Mouse (Mus musculus) midbrain, embryonic 16.5 days (tissue): ENCODE results near the gene Spata2. TPM values are rescaled to one million over a fixed set of nuclear protein-coding genes. Genes with fewer than 3 reads are reported as not detected.

Source experiments
- ATAC-seq: fragments of 200-750 bp; cut with Nextera tagmentation; 2 replicates; pipeline ENCODE4 v1.8.0; 2017; ENCODE audit warnings: moderate TSS enrichment
- H3K27ac ChIP-seq: fragments of 300-500 bp; sonication (generic); 2 replicates; pipeline ENCODE4 v1.5.1; 2014; ENCODE audit warnings: mild to moderate bottlenecking, low read length, mixed read lengths
- H3K27me3 ChIP-seq: fragments of 300-500 bp; sonication (generic); 2 replicates; pipeline ENCODE4 v1.6.1; 2014; ENCODE audit warnings: low read depth, low read length, mixed read lengths; ENCODE audit not compliant: control insufficient read depth, insufficient read depth
- H3K36me3 ChIP-seq: fragments of 300-500 bp; sonication (generic); 2 replicates; pipeline ENCODE4 v1.6.1; 2014; ENCODE audit warnings: mild to moderate bottlenecking, low read length, moderate library complexity, mixed read lengths; ENCODE audit not compliant: control insufficient read depth, insufficient read depth
- H3K4me1 ChIP-seq: fragments of 300-500 bp; sonication (generic); 2 replicates; pipeline ENCODE4 v1.6.1; 2014; ENCODE audit warnings: mild to moderate bottlenecking, low read length, mixed read lengths; ENCODE audit not compliant: control insufficient read depth, insufficient read depth
- H3K4me2 ChIP-seq: fragments of 300-500 bp; sonication (generic); 2 replicates; pipeline ENCODE4 v1.6.1; 2014; ENCODE audit warnings: mild to moderate bottlenecking, low read length, mixed read lengths
- H3K4me3 ChIP-seq: fragments of 300-500 bp; sonication (generic); 2 replicates; pipeline ENCODE4 v1.5.1; 2014; ENCODE audit warnings: low read depth, mild to moderate bottlenecking, low read length, moderate library complexity, mixed read lengths
- H3K9ac ChIP-seq: fragments of 300-500 bp; sonication (generic); 2 replicates; pipeline ENCODE4 v1.6.1; 2014; ENCODE audit warnings: low read depth, low read length, mixed read lengths
- H3K9me3 ChIP-seq: fragments of 300-500 bp; sonication (generic); replicated peaks from 2 replicates; pipeline ENCODE4 v1.6.1; 2014; ENCODE audit warnings: mild to moderate bottlenecking, low read length, mixed read lengths; ENCODE audit not compliant: control insufficient read depth, poor library complexity, severe bottlenecking
- WGBS: fragments of 180-500 bp; shearing (Covaris S2); extraction: QIAGEN DNeasy Blood & Tissue Kit; methylation state at CpG from one replicate; pipeline ENCODE4 v1.1.7; 2014; 5-methylcytosine and 5-hydroxymethylcytosine counted together
- polyA plus RNA-seq: library from polyadenylated mRNA; unstranded; fragments of >200 nt; fragmentation: Nextera tagmentation; extraction: Ambion mirVana; gene quantifications from 2 replicates; pipeline ENCODE4 v1.2.1, GENCODE M21; 2015

Spata2 gene
- polyA plus RNA-seq, 1 experiment from 2014 or later = 34.4 TPM

DNA sequence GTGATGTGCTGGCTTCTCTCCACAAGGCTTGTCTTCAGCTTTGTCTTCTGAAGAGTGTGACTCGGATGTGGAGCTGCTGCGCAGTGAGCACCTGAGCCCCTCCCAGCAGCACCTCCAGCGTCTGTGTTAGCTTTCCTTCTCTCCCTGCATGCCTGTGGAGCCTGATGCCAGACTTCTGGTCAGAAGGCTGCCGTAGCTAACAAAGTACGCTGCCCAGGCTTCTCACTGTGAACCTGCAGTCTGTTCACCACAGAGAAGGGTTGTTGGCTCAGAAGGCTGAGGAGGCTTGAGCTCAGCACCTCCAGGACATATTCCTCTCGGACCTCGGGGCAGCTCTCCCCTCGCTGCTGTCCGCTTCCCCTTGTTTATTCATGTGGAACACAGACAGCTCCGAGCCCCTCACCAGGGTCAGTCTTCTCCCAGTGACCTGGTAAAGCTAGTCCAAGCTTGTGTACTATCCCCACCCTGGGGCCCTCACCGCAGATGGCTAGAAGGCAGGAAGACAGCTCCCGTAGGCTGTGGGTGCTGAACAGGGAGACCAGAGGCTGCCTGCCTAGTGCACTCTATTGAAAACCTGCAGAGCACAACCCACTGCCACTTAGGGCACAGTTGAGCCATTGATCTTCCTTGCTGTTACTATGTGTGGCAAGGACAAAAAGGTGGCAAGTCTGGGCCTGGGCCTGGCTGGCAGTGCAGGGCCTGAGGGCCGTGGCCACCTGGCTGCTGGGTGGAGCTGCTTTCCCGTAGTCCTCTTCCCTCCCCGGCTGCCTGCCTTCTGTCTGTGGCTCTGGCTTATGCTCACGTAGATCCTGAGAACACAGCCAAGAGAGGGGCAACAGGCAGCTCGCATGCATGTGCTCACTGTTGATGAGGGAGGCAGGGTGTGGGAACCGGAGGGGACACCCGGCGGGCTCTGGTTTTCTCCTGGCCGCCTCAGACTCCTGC, 43.1 kb downstream of the Spata2 start:
- H3K9me3 ChIP-seq = no peaks in the 10 kb centered on the region
- H3K4me2 ChIP-seq = no peak overlapping the region
- no peak overlapping the region for H3K27ac ChIP-seq
- WGBS = 91% methylated on average over 21 of the region's 21 CpGs
- H3K4me1 ChIP-seq = no peaks in the 10 kb centered on the region
- ATAC-seq = no peak
- peaks cover 21% of the 10 kb centered on the region for H3K36me3 ChIP-seq
- no peaks in the 10 kb centered on the region for H3K27me3 ChIP-seq
- H3K4me3 ChIP-seq = no peak overlapping the region
- H3K9ac ChIP-seq = no peak overlapping the region

DNA sequence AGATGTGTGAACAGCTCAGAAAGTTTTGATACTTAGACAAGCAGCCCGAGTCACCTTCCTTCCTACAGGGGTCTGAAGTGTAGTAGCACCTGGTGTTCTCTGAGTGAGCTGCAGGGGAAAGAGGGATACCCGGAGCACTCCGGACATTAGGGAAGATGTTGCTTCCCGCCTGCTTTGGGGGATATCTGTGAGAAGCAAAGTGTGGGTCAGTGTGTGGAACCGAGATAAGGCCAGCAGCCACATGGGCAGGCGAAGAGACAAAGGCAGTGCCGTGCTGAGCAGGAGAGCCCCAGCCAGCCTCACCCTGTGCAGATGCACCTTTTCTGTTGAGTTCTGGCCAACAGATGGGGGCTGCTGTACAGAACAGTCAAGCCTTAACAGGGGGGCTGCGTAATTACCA, 45.1 kb downstream of the Spata2 start:
- Histone ChIP-seq H3K9me3 (no peaks in the 10 kb centered on the region), H3K36me3 (peaks cover 16% of the 10 kb centered on the region; the same call in 1 of the 2 replicates), H3K4me2 (no peak overlapping the region), H3K27me3 (no peaks in the 10 kb centered on the region), H3K4me3 (no peak overlapping the region), H3K9ac (no peak overlapping the region), H3K4me1 (no peaks in the 10 kb centered on the region), H3K27ac (no peak overlapping the region)
- WGBS = 93% methylated on average over 8 of the region's 8 CpGs
- no peak for ATAC-seq

- peaks cover 16% of the 10 kb centered on the region; the same call in 1 of the 2 replicates for H3K36me3 ChIP-seq
- ATAC-seq = no peak
- H3K4me2 ChIP-seq = no peak overlapping the region
- no peaks in the 10 kb centered on the region for H3K9me3 ChIP-seq
- H3K9ac ChIP-seq = no peak overlapping the region
- 97% methylated on average over 7 of the region's 7 CpGs for WGBS
- H3K27ac ChIP-seq = no peak overlapping the region
- H3K4me1 ChIP-seq = no peaks in the 10 kb centered on the region
- H3K4me3 ChIP-seq = no peak overlapping the region
- no peaks in the 10 kb centered on the region for H3K27me3 ChIP-seq
These were observed 45.5 kb downstream of the Spata2 start for GRCm38 (mm10) chr2:167447207-167447606.

DNA sequence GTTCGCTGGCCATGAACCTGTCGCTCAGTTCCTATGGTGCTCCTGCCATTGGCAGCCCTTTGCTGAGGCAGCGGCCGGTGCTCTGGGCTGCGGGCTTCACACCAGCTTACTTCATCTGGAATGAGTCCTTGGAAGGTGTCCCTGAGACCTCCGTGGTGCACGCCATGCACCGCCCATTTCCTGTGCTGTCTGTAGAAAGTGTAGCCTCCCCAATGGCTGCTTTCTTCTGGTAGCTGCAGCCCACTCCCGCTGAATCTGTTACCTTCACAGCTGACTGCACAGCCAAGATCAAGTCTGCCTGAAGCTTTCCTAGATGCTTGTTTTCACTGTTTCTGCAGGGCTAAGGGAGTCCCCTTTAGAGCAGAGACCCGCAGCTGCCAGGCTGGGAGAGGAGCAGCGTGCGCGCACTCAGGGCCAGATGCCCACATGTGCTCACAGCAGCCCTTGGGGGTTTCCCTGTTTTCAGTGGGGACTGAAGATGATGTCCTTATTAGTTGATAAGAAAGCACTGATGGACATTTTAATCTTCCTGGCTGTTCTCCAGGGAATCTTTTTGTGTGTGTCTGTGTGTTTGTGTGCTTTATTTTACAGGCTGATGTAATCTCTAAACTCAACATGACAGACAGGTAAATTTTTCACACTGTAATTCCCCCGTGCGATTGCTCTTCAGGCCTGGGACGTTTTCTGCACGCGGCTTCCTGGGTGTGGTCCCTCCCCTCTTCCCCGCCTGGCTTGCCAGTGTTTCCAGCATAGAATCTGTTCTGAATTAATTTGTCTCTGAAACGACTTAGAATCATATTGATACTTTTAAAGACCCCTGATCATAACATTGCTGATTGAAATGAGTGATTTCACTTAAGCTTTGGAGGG, 46.5 kb downstream of the Spata2 start:
- H3K36me3 ChIP-seq = peaks cover 14% of the 10 kb centered on the region; the same call in 1 of the 2 replicates
- no peak overlapping the region for H3K4me2 ChIP-seq
- H3K4me3 ChIP-seq = no peak overlapping the region
- H3K4me1 ChIP-seq = no peaks in the 10 kb centered on the region
- H3K27ac ChIP-seq = no peak overlapping the region
- no peak for ATAC-seq
- H3K9me3 ChIP-seq = no peaks in the 10 kb centered on the region
- WGBS = 84% methylated on average over 20 of the region's 20 CpGs
- no peaks in the 10 kb centered on the region for H3K27me3 ChIP-seq
- no peak overlapping the region for H3K9ac ChIP-seq

- Histone ChIP-seq H3K27ac (no peak overlapping the region), H3K4me1 (no peaks in the 10 kb centered on the region), H3K27me3 (no peaks in the 10 kb centered on the region), H3K9me3 (no peaks in the 10 kb centered on the region), H3K4me2 (no peak overlapping the region), H3K9ac (no peak overlapping the region), H3K4me3 (no peak overlapping the region), H3K36me3 (0 out of 2 replicates have a peak, but pooled peaks cover 8% of the 10 kb centered on the region)
- ATAC-seq = no peak
- WGBS = 92% methylated on average over 4 of the region's 4 CpGs
These were observed 49.1 kb downstream of the Spata2 start for GRCm38 (mm10) chr2:167443411-167444193.

DNA sequence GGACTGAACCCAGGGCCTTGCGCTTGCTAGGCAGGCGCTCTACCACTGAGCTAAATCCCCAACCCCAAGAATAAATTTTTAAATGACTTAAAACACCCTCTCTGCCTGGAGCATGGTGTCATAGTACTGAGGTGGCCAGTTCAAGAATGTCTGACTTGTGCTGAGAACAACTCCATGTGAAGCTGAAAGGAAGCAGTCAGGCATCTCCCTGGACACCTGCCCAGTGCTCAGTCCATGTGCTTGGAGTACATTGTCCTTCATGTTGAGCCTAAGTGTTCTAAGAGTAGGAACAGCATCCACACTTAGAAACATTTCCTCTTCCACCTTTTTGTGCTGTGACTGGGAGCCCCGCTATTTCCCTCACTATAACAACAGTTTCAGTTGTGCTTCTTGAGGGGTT, 53.3 kb downstream of the Spata2 start:
- H3K9ac ChIP-seq = no peak overlapping the region
- H3K9me3 ChIP-seq = no peaks in the 10 kb centered on the region
- H3K4me3 ChIP-seq = no peak overlapping the region
- 97% methylated on average over 3 of the region's 3 CpGs for WGBS
- no peak overlapping the region for H3K4me2 ChIP-seq
- H3K27ac ChIP-seq = no peak overlapping the region
- H3K4me1 ChIP-seq = no peaks in the 10 kb centered on the region
- no peak for ATAC-seq
- H3K36me3 ChIP-seq = peaks cover 8% of the 10 kb centered on the region; the same call in 1 of the 2 replicates
- H3K27me3 ChIP-seq = no peaks in the 10 kb centered on the region

- Histone ChIP-seq H3K4me1 (no peaks in the 10 kb centered on the region), H3K9ac (no peak overlapping the region), H3K9me3 (no peaks in the 10 kb centered on the region), H3K27ac (no peak overlapping the region), H3K27me3 (no peaks in the 10 kb centered on the region), H3K36me3 (peaks cover 2% of the 10 kb centered on the region; the same call in 1 of the 2 replicates), H3K4me2 (no peak overlapping the region), H3K4me3 (no peak overlapping the region)
- WGBS = 90% methylated on average over 5 of the region's 5 CpGs
- no peak for ATAC-seq
These were observed 56.3 kb downstream of the Spata2 start for GRCm38 (mm10) chr2:167436371-167436770.

DNA sequence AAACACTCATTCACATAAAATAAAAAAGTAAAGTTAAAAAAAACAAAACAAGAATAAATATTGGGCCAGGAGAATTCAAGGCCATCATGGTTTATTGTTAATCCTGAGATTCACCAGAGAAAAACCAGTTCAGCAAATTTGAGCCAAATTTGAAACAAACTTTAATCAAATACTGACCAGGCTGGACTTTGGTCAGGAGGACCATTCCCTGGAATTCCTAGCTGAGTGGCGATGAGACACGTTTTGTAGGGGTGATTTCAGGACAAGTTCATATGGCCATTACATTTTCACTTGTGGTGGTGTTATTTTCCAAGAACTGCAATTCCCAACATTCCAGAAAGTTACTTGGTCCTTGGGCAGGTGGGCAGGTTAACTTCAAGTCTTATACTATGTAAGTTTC, 57.1 kb downstream of the Spata2 start:
- Histone ChIP-seq H3K4me3 (no peak overlapping the region), H3K9ac (no peak overlapping the region), H3K27ac (no peak overlapping the region), H3K36me3 (peaks cover 2% of the 10 kb centered on the region; the same call in 1 of the 2 replicates), H3K9me3 (no peaks in the 10 kb centered on the region), H3K4me1 (no peaks in the 10 kb centered on the region), H3K4me2 (no peak overlapping the region), H3K27me3 (no peaks in the 10 kb centered on the region)
- WGBS = 97% methylated on average over 2 of the region's 2 CpGs
- no peak for ATAC-seq
